Mouse (Mus musculus): ENCODE measurements at regions not wholly inside any gene's neighbourhood (a gene's known extent, or its start where the extent isn't known, plus 50 kb on each side); places are given as distances from the start of the nearest gene placed in this dataset.

DNA sequence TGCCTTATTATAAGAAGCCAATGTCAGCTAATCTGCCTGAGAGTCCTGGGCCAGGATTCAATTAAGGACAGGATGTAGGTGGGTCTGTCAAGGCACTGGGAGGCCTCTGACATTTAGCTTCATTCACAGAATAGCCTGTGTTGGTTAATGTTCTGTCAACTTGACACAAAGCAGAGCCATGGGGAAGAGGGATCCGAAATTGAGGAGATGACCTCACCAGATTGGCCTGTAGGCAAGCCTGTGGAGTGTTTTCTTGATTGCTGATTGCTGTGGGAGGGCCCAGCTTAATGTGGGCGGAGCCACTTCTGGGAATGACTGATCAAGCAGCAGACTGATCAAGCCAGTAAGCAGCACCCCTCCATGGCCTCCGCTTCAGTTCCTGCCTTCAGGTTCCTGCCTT is 548.5 kb downstream of the Dok5 start:
- Histone ChIP-seq H3K79me2 (ENCODE audit: control insufficient read depth, insufficient read depth, low read length, poor library complexity) (no peaks in the 10 kb centered on the region), H3K9me3 (replicated peaks; ENCODE audit: insufficient read depth, low read length) (no peaks in the 10 kb centered on the region), H3K4me1 (ENCODE audit: control insufficient read depth in 1 of 2, insufficient read depth in 2 of 2, low read length in 2 of 2) (no peaks in the 10 kb centered on the region), H3K27me3 (ENCODE audit: control insufficient read depth in 1 of 2, insufficient read depth in 2 of 2, low read length in 2 of 2) (no peaks in the 10 kb centered on the region), H3K27ac (ENCODE audit: control insufficient read depth, low read depth, low read length) (no peak overlapping the region), H3K9ac (ENCODE audit: control insufficient read depth, low read depth, low read length, poor library complexity, severe bottlenecking) (no peak overlapping the region), H3K4me3 (ENCODE audit: control insufficient read depth in 1 of 2, insufficient read depth in 1 of 2, low read depth in 2 of 2, low read length in 2 of 2) (no peak overlapping the region), H3K36me3 (ENCODE audit: control insufficient read depth in 1 of 2, insufficient read depth in 2 of 2, low read length in 2 of 2) (no peaks in the 10 kb centered on the region)
- TF ChIP-seq CHD1 (IDR thresholded peaks at IDR 0.05; ENCODE audit: low read depth, low read length) (no peak), RCOR1 (IDR thresholded peaks at IDR 0.05; ENCODE audit: low read depth, low read length) (no peak), POLR2A (IDR thresholded peaks at IDR 0.05; ENCODE audit: control insufficient read depth in 1 of 2, insufficient read depth in 1 of 2, low read depth in 1 of 2, low read length in 2 of 2, poor library complexity in 1 of 2) (no peak), RAD21 (IDR thresholded peaks at IDR 0.05; ENCODE audit: low read depth, low read length) (no peak), ETS1 (IDR thresholded peaks at IDR 0.05; ENCODE audit: low read depth, low read length) (no peak), KAT2A (conservative IDR thresholded peaks at IDR 0.05; ENCODE audit: low read depth, low read length) (no peak), E2F4 (IDR thresholded peaks at IDR 0.05; ENCODE audit: borderline replicate concordance, low read depth, low read length) (no peak), POLR2AphosphoS2 (IDR thresholded peaks at IDR 0.05; ENCODE audit: low read length) (no peak), NRF1 (IDR thresholded peaks at IDR 0.05; ENCODE audit: insufficient read depth, low read depth, low read length, poor library complexity, severe bottlenecking) (no peak), CTCF (IDR thresholded peaks at IDR 0.05 in 2 of 3, conservative IDR thresholded peaks at IDR 0.05 in 1 of 3; ENCODE audit: control insufficient read depth in 1 of 3, insufficient read depth in 1 of 3, low read depth in 2 of 3, low read length in 3 of 3, poor library complexity in 1 of 3, severe bottlenecking in 1 of 3) (no peak), MAX (IDR thresholded peaks at IDR 0.05; ENCODE audit: low read length) (no peak), ZC3H11A (IDR thresholded peaks at IDR 0.05; ENCODE audit: low read depth, low read length) (no peak), MXI1 (IDR thresholded peaks at IDR 0.05; ENCODE audit: low read depth, low read length) (no peak), POLR2AphosphoS5 (IDR thresholded peaks at IDR 0.05; ENCODE audit: borderline replicate concordance, low read depth, low read length) (no peak), TBP (IDR thresholded peaks at IDR 0.05; ENCODE audit: low read depth, low read length) (no peak), BHLHE40 (IDR thresholded peaks at IDR 0.05; ENCODE audit: borderline replicate concordance, low read depth, low read length) (no peak)
- no peak for DNase-seq (ENCODE audit: low read depth, low spot score)

DNA sequence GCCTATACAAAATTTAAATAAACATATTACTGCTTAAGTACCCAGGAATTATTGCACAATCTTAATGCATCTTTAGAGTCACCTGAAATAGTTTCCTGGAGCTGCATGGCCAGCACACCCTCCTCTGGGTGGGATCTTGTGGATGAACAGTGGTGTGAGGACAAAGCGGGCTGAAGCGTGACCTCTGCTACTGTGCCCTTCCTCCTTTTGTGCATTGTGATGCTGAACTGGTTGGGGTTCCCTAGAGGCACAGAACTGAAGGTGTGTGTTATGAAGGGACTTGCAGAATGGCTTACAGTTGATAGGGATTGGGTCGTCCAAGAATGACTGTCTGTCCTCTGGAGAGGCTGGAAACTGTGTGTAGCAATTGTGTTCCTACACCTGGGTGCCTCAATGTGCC is 547.7 kb downstream of the Dok5 start:
- Histone ChIP-seq H3K36me3 (ENCODE audit: control insufficient read depth in 1 of 2, insufficient read depth in 2 of 2, low read length in 2 of 2) (no peaks in the 10 kb centered on the region), H3K27me3 (ENCODE audit: control insufficient read depth in 1 of 2, insufficient read depth in 2 of 2, low read length in 2 of 2) (no peaks in the 10 kb centered on the region), H3K9ac (ENCODE audit: control insufficient read depth, low read depth, low read length, poor library complexity, severe bottlenecking) (no peak overlapping the region), H3K27ac (ENCODE audit: control insufficient read depth, low read depth, low read length) (no peak overlapping the region), H3K9me3 (replicated peaks; ENCODE audit: insufficient read depth, low read length) (no peaks in the 10 kb centered on the region), H3K79me2 (ENCODE audit: control insufficient read depth, insufficient read depth, low read length, poor library complexity) (no peaks in the 10 kb centered on the region), H3K4me3 (ENCODE audit: control insufficient read depth in 1 of 2, insufficient read depth in 1 of 2, low read depth in 2 of 2, low read length in 2 of 2) (no peak overlapping the region), H3K4me1 (ENCODE audit: control insufficient read depth in 1 of 2, insufficient read depth in 2 of 2, low read length in 2 of 2) (no peaks in the 10 kb centered on the region)
- no peak for TF ChIP-seq CHD2 (IDR thresholded peaks at IDR 0.05; ENCODE audit: low read length)
- no peak for TF ChIP-seq MYB (IDR thresholded peaks at IDR 0.05; ENCODE audit: low read depth, low read length)
- no peak for TF ChIP-seq SIN3A (IDR thresholded peaks at IDR 0.05; ENCODE audit: low read length)
- no peak for TF ChIP-seq ZKSCAN1 (IDR thresholded peaks at IDR 0.05; ENCODE audit: low read depth, low read length)
- TF ChIP-seq POLR2A (IDR thresholded peaks at IDR 0.05; ENCODE audit: control insufficient read depth in 1 of 2, insufficient read depth in 1 of 2, low read depth in 1 of 2, low read length in 2 of 2, poor library complexity in 1 of 2) = no peak
- TF ChIP-seq EP300 (IDR thresholded peaks at IDR 0.05; ENCODE audit: low read depth in 1 of 2, low read length in 2 of 2) = no peak
- no peak for TF ChIP-seq MXI1 (IDR thresholded peaks at IDR 0.05; ENCODE audit: low read depth, low read length)
- TF ChIP-seq GATA1 (IDR thresholded peaks at IDR 0.05; ENCODE audit: low read depth, low read length) = no peak
- TF ChIP-seq MAZ (IDR thresholded peaks at IDR 0.05; ENCODE audit: low read depth, low read length) = no peak
- no peak for TF ChIP-seq JUND (IDR thresholded peaks at IDR 0.05; ENCODE audit: low read depth, low read length)
- TF ChIP-seq MAX (IDR thresholded peaks at IDR 0.05; ENCODE audit: low read length) = no peak
- TF ChIP-seq USF1 (IDR thresholded peaks at IDR 0.05; ENCODE audit: low read depth, low read length) = no peak
- DNase-seq (ENCODE audit: low read depth, low spot score) = no peak

Measured in MEL (cell line).